Mouse (Mus musculus) limb, embryonic 15.5 days (tissue): ENCODE results near the gene Fzd1. TPM values are rescaled to one million over a fixed set of nuclear protein-coding genes. Genes with fewer than 3 reads are reported as not detected.

Source experiments
- ATAC-seq: fragments of 200-750 bp; cut with Nextera tagmentation; 2 replicates; pipeline ENCODE4 v1.8.0; 2017; ENCODE audit warnings: low read depth, moderate TSS enrichment; ENCODE audit not compliant: insufficient number of reproducible peaks, low FRiP score, low TSS enrichment
- H3K27ac ChIP-seq: fragments of 300-500 bp; sonication (generic); 2 replicates; pipeline ENCODE4 v1.5.1; 2015; ENCODE audit warnings: moderate library complexity, mild to moderate bottlenecking, inconsistent platforms
- H3K27me3 ChIP-seq: fragments of 300-500 bp; sonication (generic); 2 replicates; pipeline ENCODE4 v1.6.1; 2015; ENCODE audit warnings: inconsistent platforms
- H3K36me3 ChIP-seq: fragments of 300-500 bp; sonication (generic); 2 replicates; pipeline ENCODE4 v1.6.1; 2015; ENCODE audit warnings: inconsistent platforms
- H3K4me1 ChIP-seq: fragments of 300-500 bp; sonication (generic); 2 replicates; pipeline ENCODE4 v1.6.1; 2015; ENCODE audit warnings: inconsistent platforms
- H3K4me2 ChIP-seq: fragments of 300-500 bp; sonication (generic); 2 replicates; pipeline ENCODE4 v1.6.1; 2015; ENCODE audit warnings: mild to moderate bottlenecking, inconsistent platforms
- H3K4me3 ChIP-seq: fragments of 300-500 bp; sonication (generic); 2 replicates; pipeline ENCODE4 v1.5.1; 2015; ENCODE audit warnings: mild to moderate bottlenecking, inconsistent platforms
- H3K9ac ChIP-seq: fragments of 300-500 bp; sonication (generic); 2 replicates; pipeline ENCODE4 v1.6.1; 2015; ENCODE audit warnings: inconsistent platforms
- H3K9me3 ChIP-seq: fragments of 300-500 bp; sonication (generic); 2 replicates; pipeline ENCODE4 v1.6.1; 2016; ENCODE audit warnings: inconsistent platforms
- WGBS: fragments of 180-500 bp; shearing (Covaris S2); methylation state at CpG from one replicate; pipeline ENCODE4 v1.1.7; 2015; 5-methylcytosine and 5-hydroxymethylcytosine counted together
- polyA plus RNA-seq: library from polyadenylated mRNA; unstranded; fragments of >200 nt; fragmentation: Nextera tagmentation; extraction: Ambion mirVana; gene quantifications from 2 replicates; pipeline ENCODE4 v1.2.1, GENCODE M21; 2015

Gene Fzd1
- 18.1 and 23.6 TPM in 2 replicates for polyA plus RNA-seq

- H3K9me3 ChIP-seq = no peaks in the 10 kb centered on the region
- H3K36me3 ChIP-seq = no peaks in the 10 kb centered on the region
- no peaks in the 10 kb centered on the region for H3K27me3 ChIP-seq
- peak within 1 kb of the TSS; percentile 78 for H3K4me3 ChIP-seq
- WGBS = under 1% methylated on average over 31 of the region's 33 CpGs
- H3K4me2 ChIP-seq = peak within 1 kb of the TSS; percentile 87
- H3K9ac ChIP-seq = peak within 1 kb of the TSS; percentile 79
- peak within 1 kb of the TSS; percentile 98 for H3K27ac ChIP-seq
- peaks cover 24% of the 10 kb centered on the region for H3K4me1 ChIP-seq
- ATAC-seq = peak; percentile 93
Measured at GRCm38 (mm10) chr5:4757902-4758301, at the start of gene Fzd1. TSS of gene Fzd1 (minus strand) at chr5:4758035.

DNA sequence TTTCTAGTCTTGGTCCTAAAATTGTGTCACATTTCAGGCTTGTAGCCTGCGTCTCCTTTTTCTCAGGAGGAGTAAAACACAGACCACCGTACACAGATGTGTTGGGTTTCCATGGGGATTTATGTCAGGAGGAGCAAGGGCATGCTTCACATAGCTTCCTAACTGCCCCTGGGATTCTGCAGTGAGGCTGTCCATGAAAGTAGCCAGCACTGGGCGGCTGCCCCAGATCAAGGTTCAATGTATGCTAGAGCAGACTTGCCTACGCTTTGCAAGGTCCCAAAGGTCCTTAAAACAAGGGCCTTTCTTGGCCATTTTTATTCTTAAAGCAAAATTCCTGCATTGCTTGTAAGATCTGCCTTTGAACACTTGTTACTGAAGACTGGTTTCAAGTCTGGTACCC is 47.4 kb upstream of the Fzd1 start:
- Histone ChIP-seq H3K4me1 (no peaks in the 10 kb centered on the region), H3K9me3 (no peaks in the 10 kb centered on the region), H3K4me3 (no peak overlapping the region), H3K27ac (no peak overlapping the region), H3K4me2 (no peak overlapping the region), H3K27me3 (no peaks in the 10 kb centered on the region), H3K9ac (no peak overlapping the region), H3K36me3 (no peaks in the 10 kb centered on the region)
- no peak for ATAC-seq
- WGBS = 46% methylated on average over 4 of the region's 4 CpGs

- H3K9me3 ChIP-seq = no peaks in the 10 kb centered on the region
- H3K27ac ChIP-seq = no peak overlapping the region
- ATAC-seq = no peak
- no peak overlapping the region for H3K4me3 ChIP-seq
- H3K4me1 ChIP-seq = no peaks in the 10 kb centered on the region
- no peak overlapping the region for H3K9ac ChIP-seq
- H3K36me3 ChIP-seq = no peaks in the 10 kb centered on the region
- H3K4me2 ChIP-seq = no peak overlapping the region
- WGBS = 57% methylated on average over 5 of the region's 5 CpGs
- H3K27me3 ChIP-seq = no peaks in the 10 kb centered on the region
Measured at GRCm38 (mm10) chr5:4803708-4804107, 45.9 kb upstream of the Fzd1 start.

- no peaks in the 10 kb centered on the region for H3K4me1 ChIP-seq
- no peak overlapping the region for H3K9ac ChIP-seq
- H3K4me3 ChIP-seq = no peak overlapping the region
- no peak overlapping the region for H3K4me2 ChIP-seq
- no peak for ATAC-seq
- H3K36me3 ChIP-seq = no peaks in the 10 kb centered on the region
- no peaks in the 10 kb centered on the region for H3K9me3 ChIP-seq
- H3K27ac ChIP-seq = no peak overlapping the region
- no peaks in the 10 kb centered on the region for H3K27me3 ChIP-seq
Measured at GRCm38 (mm10) chr5:4801971-4802370, 44.1 kb upstream of the Fzd1 start.

- no peak overlapping the region for H3K4me3 ChIP-seq
- no peaks in the 10 kb centered on the region for H3K9me3 ChIP-seq
- WGBS = 73% methylated on average over 8 of the region's 8 CpGs
- H3K27ac ChIP-seq = no peak overlapping the region
- no peaks in the 10 kb centered on the region for H3K27me3 ChIP-seq
- H3K36me3 ChIP-seq = no peaks in the 10 kb centered on the region
- no peak for ATAC-seq
- H3K4me2 ChIP-seq = no peak overlapping the region
- no peaks in the 10 kb centered on the region for H3K4me1 ChIP-seq
- H3K9ac ChIP-seq = no peak overlapping the region
Measured at GRCm38 (mm10) chr5:4801096-4801850, 43.4 kb upstream of the Fzd1 start.

DNA sequence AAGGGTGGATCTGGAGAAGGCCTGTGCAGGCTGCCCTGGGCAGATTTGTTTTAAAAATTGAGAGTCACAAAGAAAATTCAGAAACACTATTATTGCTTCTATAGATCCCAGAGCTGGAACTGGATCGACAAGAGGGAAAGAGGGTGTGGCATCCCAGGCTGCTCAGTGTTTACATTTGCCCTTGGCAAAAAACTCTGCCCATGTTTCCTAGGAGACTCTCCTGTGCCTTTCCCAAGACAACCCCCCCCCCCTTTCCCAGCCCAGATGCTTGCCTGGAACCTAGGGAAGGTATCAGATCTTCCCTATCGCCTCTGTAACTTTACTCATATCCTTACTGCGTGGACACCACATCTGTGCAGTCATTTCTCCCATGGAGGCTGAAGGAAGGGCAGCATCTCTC is 33.4 kb upstream of the Fzd1 start:
- Histone ChIP-seq H3K4me3 (no peak overlapping the region), H3K9ac (no peak overlapping the region), H3K9me3 (no peaks in the 10 kb centered on the region), H3K27me3 (no peaks in the 10 kb centered on the region), H3K27ac (no peak overlapping the region), H3K36me3 (no peaks in the 10 kb centered on the region), H3K4me1 (0 out of 2 replicates have a peak, but pooled peaks cover 3% of the 10 kb centered on the region), H3K4me2 (no peak overlapping the region)
- WGBS = 59% methylated on average over 3 of the region's 3 CpGs
- no peak for ATAC-seq

DNA sequence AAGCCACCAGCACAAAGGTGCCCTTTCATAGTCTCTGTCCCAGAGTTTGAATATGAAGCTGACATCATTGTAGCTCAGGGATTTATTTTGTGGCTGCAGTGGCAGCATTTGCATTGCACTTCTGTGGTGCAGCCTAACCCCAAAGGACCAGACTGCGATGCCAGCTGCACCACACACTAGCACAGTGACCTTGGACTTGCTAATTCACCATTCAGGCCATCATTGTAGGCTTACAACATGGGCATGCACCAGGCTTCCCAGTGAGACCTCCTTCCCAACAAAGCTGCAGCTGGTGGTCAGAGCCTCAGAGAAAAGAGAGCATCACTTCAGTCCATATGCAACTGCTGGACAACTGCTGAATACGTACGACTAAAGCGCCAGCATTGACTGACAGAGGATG is 32.4 kb upstream of the Fzd1 start:
- no peak for ATAC-seq
- WGBS = 89% methylated on average over 4 of the region's 4 CpGs
- Histone ChIP-seq H3K4me2 (no peak overlapping the region), H3K4me3 (no peak overlapping the region), H3K4me1 (0 out of 2 replicates have a peak, but pooled peaks cover 3% of the 10 kb centered on the region), H3K9me3 (no peaks in the 10 kb centered on the region), H3K27ac (no peak overlapping the region), H3K36me3 (no peaks in the 10 kb centered on the region), H3K9ac (no peak overlapping the region), H3K27me3 (no peaks in the 10 kb centered on the region)

GRCm38 (mm10) chr5:4788484-4788883 is 30.6 kb upstream of the Fzd1 start:
- Histone ChIP-seq H3K36me3 (no peaks in the 10 kb centered on the region), H3K4me3 (no peak overlapping the region), H3K4me2 (no peak overlapping the region), H3K9me3 (no peaks in the 10 kb centered on the region), H3K9ac (no peak overlapping the region), H3K27ac (no peak overlapping the region), H3K4me1 (0 out of 2 replicates have a peak, but pooled peaks cover 3% of the 10 kb centered on the region), H3K27me3 (no peaks in the 10 kb centered on the region)
- 64% methylated on average over 3 of the region's 3 CpGs for WGBS
- ATAC-seq = no peak

GRCm38 (mm10) chr5:4786816-4787215 is 29.0 kb upstream of the Fzd1 start:
- 70% methylated on average over 3 of the region's 3 CpGs for WGBS
- Histone ChIP-seq H3K9ac (no peak overlapping the region), H3K27ac (no peak overlapping the region), H3K9me3 (no peaks in the 10 kb centered on the region), H3K4me3 (no peak overlapping the region), H3K4me1 (0 out of 2 replicates have a peak, but pooled peaks cover 3% of the 10 kb centered on the region), H3K27me3 (no peaks in the 10 kb centered on the region), H3K36me3 (no peaks in the 10 kb centered on the region), H3K4me2 (no peak overlapping the region)
- no peak for ATAC-seq

- Histone ChIP-seq H3K4me2 (no peak overlapping the region), H3K9me3 (no peaks in the 10 kb centered on the region), H3K4me3 (no peak overlapping the region), H3K9ac (no peak overlapping the region), H3K36me3 (no peaks in the 10 kb centered on the region), H3K27me3 (no peaks in the 10 kb centered on the region), H3K27ac (no peak overlapping the region), H3K4me1 (no peaks in the 10 kb centered on the region)
- no peak for ATAC-seq
- WGBS = 89% methylated on average over 3 of the region's 3 CpGs
Measured at GRCm38 (mm10) chr5:4778274-4778673, 20.4 kb upstream of the Fzd1 start.

DNA sequence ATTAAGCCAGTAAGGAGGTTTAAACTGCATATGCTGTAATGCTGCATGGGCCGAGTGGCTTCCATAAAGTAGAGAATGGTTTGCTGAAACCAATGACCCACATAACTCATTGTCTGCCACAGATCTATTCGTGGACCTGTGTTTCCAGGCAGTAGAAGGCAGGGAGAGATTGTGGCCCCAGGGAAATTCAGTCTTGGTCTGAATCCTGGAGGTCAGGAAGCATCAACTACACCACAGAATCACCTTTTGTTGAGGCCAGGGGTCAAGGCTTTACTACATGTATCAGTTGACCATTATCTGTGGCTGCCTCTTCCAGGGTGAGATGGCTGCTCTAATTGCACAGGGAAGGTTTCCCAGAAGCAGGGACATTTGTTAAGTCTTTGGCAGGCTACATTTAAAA is 18.7 kb upstream of the Fzd1 start:
- H3K27me3 ChIP-seq = no peaks in the 10 kb centered on the region
- WGBS = 23% methylated on average over 2 of the region's 2 CpGs
- no peak overlapping the region for H3K9ac ChIP-seq
- H3K4me1 ChIP-seq = no peaks in the 10 kb centered on the region
- no peak overlapping the region for H3K4me2 ChIP-seq
- H3K4me3 ChIP-seq = no peak overlapping the region
- H3K9me3 ChIP-seq = no peaks in the 10 kb centered on the region
- no peak overlapping the region for H3K27ac ChIP-seq
- no peak for ATAC-seq
- H3K36me3 ChIP-seq = no peaks in the 10 kb centered on the region

GRCm38 (mm10) chr5:4773090-4773772 is 15.4 kb upstream of the Fzd1 start:
- no peaks in the 10 kb centered on the region for H3K9me3 ChIP-seq
- no peak overlapping the region for H3K4me2 ChIP-seq
- no peaks in the 10 kb centered on the region for H3K4me1 ChIP-seq
- ATAC-seq = no peak
- no peak overlapping the region for H3K27ac ChIP-seq
- no peaks in the 10 kb centered on the region for H3K36me3 ChIP-seq
- no peak overlapping the region for H3K9ac ChIP-seq
- no peaks in the 10 kb centered on the region for H3K27me3 ChIP-seq
- WGBS = 55% methylated on average over 9 of the region's 9 CpGs
- no peak overlapping the region for H3K4me3 ChIP-seq
